Mouse (Mus musculus) lung, embryonic 14.5 days (tissue): ENCODE results near the gene Camta1. TPM values are rescaled to one million over a fixed set of nuclear protein-coding genes. Genes with fewer than 3 reads are reported as not detected.

Source experiments
- ATAC-seq: fragments of 200-750 bp; cut with Nextera tagmentation; 2 replicates; pipeline ENCODE4 v1.8.0; 2017; ENCODE audit warnings: mild to moderate bottlenecking, moderate TSS enrichment, moderate library complexity; ENCODE audit not compliant: insufficient read depth
- DNase-seq: peaks from one replicate; pipeline ENCODE4 v3.0.0-alpha.2; 2015
- H3K27ac ChIP-seq: fragments of 300-500 bp; sonication (generic); 2 replicates; pipeline ENCODE4 v1.5.1; 2014; ENCODE audit warnings: low read depth, mild to moderate bottlenecking, moderate library complexity
- H3K27me3 ChIP-seq: fragments of 300-500 bp; sonication (generic); 2 replicates; pipeline ENCODE4 v1.6.1; 2014; ENCODE audit warnings: low read length, control low read depth; ENCODE audit not compliant: insufficient read depth
- H3K36me3 ChIP-seq: fragments of 300-500 bp; sonication (generic); 2 replicates; pipeline ENCODE4 v1.6.1; 2014; ENCODE audit warnings: control low read depth; ENCODE audit not compliant: insufficient read depth
- H3K4me1 ChIP-seq: fragments of 300-500 bp; sonication (generic); 2 replicates; pipeline ENCODE4 v1.6.1; 2014; ENCODE audit warnings: antibody characterized with exemption, control low read depth; ENCODE audit not compliant: insufficient read depth
- H3K4me2 ChIP-seq: fragments of 300-500 bp; sonication (generic); 2 replicates; pipeline ENCODE4 v1.6.1; 2014; ENCODE audit warnings: mild to moderate bottlenecking
- H3K4me3 ChIP-seq: fragments of 300-500 bp; sonication (generic); 2 replicates; pipeline ENCODE4 v1.5.1; 2014; ENCODE audit warnings: low read depth, low read length
- H3K9ac ChIP-seq: fragments of 300-500 bp; sonication (generic); 2 replicates; pipeline ENCODE4 v1.6.1; 2014
- H3K9me3 ChIP-seq: fragments of 300-500 bp; sonication (generic); 2 replicates; pipeline ENCODE4 v1.6.1; 2016; ENCODE audit warnings: low read depth, low read length, control low read depth
- CTCF ChIP-seq: IDR thresholded peaks from 2 replicates; pipeline ENCODE4 v1.5.1; 2016; ENCODE audit warnings: antibody characterized with exemption, low read depth
- WGBS: fragments of 180-500 bp; shearing (Covaris S2); extraction: QIAGEN DNeasy Blood & Tissue Kit; methylation state at CpG from one replicate; pipeline ENCODE4 v1.1.7; 2014; 5-methylcytosine and 5-hydroxymethylcytosine counted together
- polyA plus RNA-seq: library from polyadenylated mRNA; unstranded; fragments of >200 nt; fragmentation: Nextera tagmentation; extraction: Ambion mirVana; gene quantifications from 2 replicates; pipeline ENCODE4 v1.2.1, GENCODE M21; 2014

The Camta1 gene
- polyA plus RNA-seq, 1 experiment from 2014 or later, result 87.5 TPM

GRCm38 (mm10) chr4:151310773-151311172, 550.9 kb downstream of the Camta1 start:
- Histone ChIP-seq H3K9ac (no peak overlapping the region), H3K4me3 (no peak overlapping the region), H3K4me1 (no peaks in the 10 kb centered on the region), H3K27ac (no peak overlapping the region), H3K27me3 (no peaks in the 10 kb centered on the region), H3K36me3 (no peaks in the 10 kb centered on the region), H3K4me2 (no peak overlapping the region), H3K9me3 (no peaks in the 10 kb centered on the region)
- DNase-seq, result no peak
- TF ChIP-seq CTCF, result no peak
- no peak for ATAC-seq
- 76% methylated on average over 8 of the region's 8 CpGs for WGBS

GRCm38 (mm10) chr4:151310056-151310685, 551.5 kb downstream of the Camta1 start:
- H3K4me2 ChIP-seq, result no peak overlapping the region
- peak; percentile 69 for ATAC-seq
- no peak for TF ChIP-seq CTCF

GRCm38 (mm10) chr4:151306890-151307289, 554.8 kb downstream of the Camta1 start:
- H3K36me3 ChIP-seq, result no peaks in the 10 kb centered on the region
- WGBS, result 68% methylated on average over 11 of the region's 11 CpGs
- DNase-seq, result no peak
- TF ChIP-seq CTCF, result no peak
- H3K27ac ChIP-seq, result no peak overlapping the region
- H3K4me1 ChIP-seq, result peaks cover 7% of the 10 kb centered on the region; the same call in 1 of the 2 replicates
- no peaks in the 10 kb centered on the region for H3K27me3 ChIP-seq
- H3K4me3 ChIP-seq, result no peak overlapping the region
- no peaks in the 10 kb centered on the region for H3K9me3 ChIP-seq
- H3K9ac ChIP-seq, result no peak overlapping the region
- no peak for ATAC-seq
- no peak overlapping the region for H3K4me2 ChIP-seq

More at GRCm38 (mm10) chr4:151310056-151310685, 551.5 kb downstream of the Camta1 start:
- Histone ChIP-seq H3K4me1 (no peaks in the 10 kb centered on the region), H3K4me3 (no peak overlapping the region), H3K9me3 (no peaks in the 10 kb centered on the region), H3K9ac (no peak overlapping the region), H3K27me3 (no peaks in the 10 kb centered on the region), H3K36me3 (no peaks in the 10 kb centered on the region), H3K27ac (no peak overlapping the region; the same call in 1 of the 2 replicates)
- 13% methylated on average over 12 of the region's 12 CpGs for WGBS
- no peak for DNase-seq

GRCm38 (mm10) chr4:151306311-151306765, 555.3 kb downstream of the Camta1 start:
- no peak for DNase-seq
- H3K4me2 ChIP-seq, result no peak overlapping the region
- no peak for ATAC-seq
- H3K9me3 ChIP-seq, result no peaks in the 10 kb centered on the region
- TF ChIP-seq CTCF, result no peak
- no peak overlapping the region for H3K27ac ChIP-seq
- no peaks in the 10 kb centered on the region for H3K27me3 ChIP-seq
- H3K4me1 ChIP-seq, result peaks cover 7% of the 10 kb centered on the region; the same call in 1 of the 2 replicates
- no peak overlapping the region for H3K4me3 ChIP-seq
- H3K9ac ChIP-seq, result no peak overlapping the region
- 50% methylated on average over 11 of the region's 11 CpGs for WGBS
- H3K36me3 ChIP-seq, result no peaks in the 10 kb centered on the region

- no peak for ATAC-seq
- Histone ChIP-seq H3K27me3 (no peaks in the 10 kb centered on the region), H3K4me3 (no peak overlapping the region), H3K4me1 (peaks cover 7% of the 10 kb centered on the region; the same call in 1 of the 2 replicates), H3K27ac (no peak overlapping the region), H3K36me3 (no peaks in the 10 kb centered on the region), H3K4me2 (no peak overlapping the region), H3K9ac (no peak overlapping the region), H3K9me3 (no peaks in the 10 kb centered on the region)
- TF ChIP-seq CTCF, result no peak
- 78% methylated on average over 6 of the region's 6 CpGs for WGBS
- DNase-seq, result no peak
These were observed 555.9 kb downstream of the Camta1 start for GRCm38 (mm10) chr4:151305761-151306160.

- no peak overlapping the region for H3K9ac ChIP-seq
- H3K4me2 ChIP-seq, result no peak overlapping the region
- peaks cover 7% of the 10 kb centered on the region; the same call in 1 of the 2 replicates for H3K4me1 ChIP-seq
- ATAC-seq (no peak), DNase-seq (no peak)
- TF ChIP-seq CTCF, result no peak
- no peaks in the 10 kb centered on the region for H3K27me3 ChIP-seq
- H3K27ac ChIP-seq, result no peak overlapping the region
- H3K36me3 ChIP-seq, result no peaks in the 10 kb centered on the region
- H3K9me3 ChIP-seq, result no peaks in the 10 kb centered on the region
- no peak overlapping the region for H3K4me3 ChIP-seq
- WGBS, result 77% methylated on average over 3 of the region's 3 CpGs
These were observed 557.7 kb downstream of the Camta1 start for GRCm38 (mm10) chr4:151303931-151304330.

GRCm38 (mm10) chr4:151303436-151303835, 558.2 kb downstream of the Camta1 start:
- Histone ChIP-seq H3K4me1 (peaks cover 7% of the 10 kb centered on the region; the same call in 1 of the 2 replicates), H3K9ac (no peak overlapping the region), H3K4me2 (no peak overlapping the region), H3K27me3 (no peaks in the 10 kb centered on the region), H3K27ac (no peak overlapping the region), H3K36me3 (no peaks in the 10 kb centered on the region), H3K4me3 (no peak overlapping the region), H3K9me3 (no peaks in the 10 kb centered on the region)
- WGBS, result 76% methylated on average over 5 of the region's 5 CpGs
- TF ChIP-seq CTCF, result no peak
- DNase-seq (no peak), ATAC-seq (no peak)
